Mouse (Mus musculus) cerebellum, postnatal 36 days (tissue): ENCODE measurements around the gene Nes.

Source experiments
- DNase-seq, 2 experiments: peaks; one replicate each; pipeline ENCODE4 v3.0.0; 2021 to 2022; ENCODE audit warnings: mixed read lengths in 2 of 2

The Nes gene

GRCm38 (mm10) chr3:87983627-87984026 lies 12.7 kb downstream of the Nes start:
- DNase-seq, result no peak

GRCm38 (mm10) chr3:87984094-87984493 lies 13.2 kb downstream of the Nes start:
- no peak for DNase-seq

- peak in 1 of 2 experiments; percentile 21 for DNase-seq
Measured at GRCm38 (mm10) chr3:87985505-87986320, 14.8 kb downstream of the Nes start.

GRCm38 (mm10) chr3:87986868-87987267 lies 16.0 kb downstream of the Nes start:
- peak; percentile 90 to 92 for DNase-seq

GRCm38 (mm10) chr3:87987633-87988032 lies 16.8 kb downstream of the Nes start:
- DNase-seq, result no peak

GRCm38 (mm10) chr3:87988068-87988467 lies 17.2 kb downstream of the Nes start:
- DNase-seq, result no peak

GRCm38 (mm10) chr3:87989935-87990334 lies 19.1 kb downstream of the Nes start:
- DNase-seq, result no peak

GRCm38 (mm10) chr3:87993436-87993835 lies 22.6 kb downstream of the Nes start:
- DNase-seq, result no peak

- DNase-seq, result no peak
Measured at GRCm38 (mm10) chr3:87995331-87995730, 24.5 kb downstream of the Nes start.

- DNase-seq, result no peak
Measured at GRCm38 (mm10) chr3:87996401-87996800, 25.5 kb downstream of the Nes start.

GRCm38 (mm10) chr3:87996971-87997614 lies 26.2 kb downstream of the Nes start:
- DNase-seq, result peak in 1 of 2 experiments; percentile 20

GRCm38 (mm10) chr3:87998747-87999146 lies 27.9 kb downstream of the Nes start:
- no peak for DNase-seq

GRCm38 (mm10) chr3:87999243-87999895 lies 28.5 kb downstream of the Nes start:
- DNase-seq, result no peak

- peak; percentile 23 to 38 for DNase-seq
Measured at GRCm38 (mm10) chr3:88000181-88000580, 29.3 kb downstream of the Nes start, which contains the start of gene Bcan. TSS of gene Bcan (minus strand) at chr3:88000230.

GRCm38 (mm10) chr3:88000816-88001595 lies 30.1 kb downstream of the Nes start:
- no peak for DNase-seq

- DNase-seq, result peak; percentile 16 to 28
Measured at GRCm38 (mm10) chr3:88002291-88002976, 31.6 kb downstream of the Nes start.

- DNase-seq, result no peak
Measured at GRCm38 (mm10) chr3:88005822-88006786, 35.2 kb downstream of the Nes start.

- peak; percentile 33 to 50 for DNase-seq
Measured at GRCm38 (mm10) chr3:88010634-88011265, 39.9 kb downstream of the Nes start.

- DNase-seq, result peak; percentile 90 to 93
Measured at GRCm38 (mm10) chr3:88022322-88023191, 51.7 kb downstream of the Nes start.
